ENCODE assay signal across 8 mouse cellular contexts in genomic region chr11:72576111-72576465, GRCm38 (mm10). TPM values are rescaled to one million over a fixed set of nuclear protein-coding genes. Genes with fewer than 3 reads are reported as not detected.
DNase-seq lines count a peak whose midpoint lies in the region; ATAC-seq and TF ChIP-seq lines count a peak whose summit lies in the region.

No protein-coding gene starts in this region.

- peak in 1 of 2 experiments; percentile 19 for DNase-seq in heart, adult 2 months
- DNase-seq in heart, adult 18-20 months, result no peak
- peak; percentile 43 for DNase-seq in urinary bladder, postnatal 14 days (ENCODE audit: low spot score)
- DNase-seq in urinary bladder, postnatal 36 days (ENCODE audit: low spot score in 2 of 2), result no peak
- DNase-seq in liver, embryonic 11.5 days (ENCODE audit: low spot score), result no peak
- no peak for DNase-seq in embryo, embryonic 9.5 days (ENCODE audit: extremely low spot score)
- no peak for DNase-seq in left cerebral cortex, postnatal 36 days (ENCODE audit: low spot score in 2 of 2)
- DNase-seq in yolk sac, embryonic 10.5 days (ENCODE audit: low spot score), result no peak

- TF ChIP-seq CTCF in heart, adult 2 months (IDR thresholded peaks at IDR 0.05), result no peak

- no peaks in the 10 kb centered on the region for H3K79me2 ChIP-seq in heart, adult 2 months (replicated peaks; ENCODE audit: control insufficient read depth, insufficient read depth, low read length)

- H3K9ac ChIP-seq in heart, adult 2 months (ENCODE audit: low read depth, low read length), result no peak overlapping the region
- H3K9ac ChIP-seq in liver, embryonic 11.5 days (ENCODE audit: low read depth, low read length), result no peak overlapping the region

- no peaks in the 10 kb centered on the region for H3K36me3 ChIP-seq in heart, adult 2 months (ENCODE audit: control insufficient read depth, insufficient read depth, low read length)
- H3K36me3 ChIP-seq in liver, embryonic 11.5 days (ENCODE audit: control insufficient read depth, insufficient read depth, low read length), result no peaks in the 10 kb centered on the region

- H3K9me3 ChIP-seq in liver, embryonic 11.5 days (ENCODE audit: control insufficient read depth, low read length), result no peaks in the 10 kb centered on the region

- ATAC-seq in liver, embryonic 11.5 days (replicated peaks; ENCODE audit: low FRiP score), result no peak

- no peak for TF ChIP-seq POLR2A in heart, adult 2 months (IDR thresholded peaks at IDR 0.05; ENCODE audit: insufficient read depth, low read depth, low read length)

- WGBS in heart, adult 2 months, result 37% methylated on average over 7 of the region's 7 CpGs
- 35% methylated on average over 7 of the region's 7 CpGs for WGBS in liver, embryonic 11.5 days

- H3K27me3 ChIP-seq in heart, adult 2 months (ENCODE audit: control insufficient read depth, insufficient read depth, low read length), result no peaks in the 10 kb centered on the region
- H3K27me3 ChIP-seq in liver, embryonic 11.5 days (replicated peaks; ENCODE audit: control insufficient read depth, insufficient read depth, low read length), result no peaks in the 10 kb centered on the region

- H3K4me3 ChIP-seq in heart, adult 2 months, result peak overlapping the region; percentile 38
- H3K4me3 ChIP-seq in liver, embryonic 11.5 days (ENCODE audit: low read depth, low read length), result peak overlapping the region; percentile 15

- no peak for TF ChIP-seq EP300 in heart, adult 2 months (IDR thresholded peaks at IDR 0.05; ENCODE audit: insufficient read depth, low read depth, low read length)

- H3K4me1 ChIP-seq in heart, adult 2 months (ENCODE audit: control insufficient read depth, insufficient read depth, low read length), result no peaks in the 10 kb centered on the region; the same call in 1 of the 2 replicates
- H3K4me1 ChIP-seq in liver, embryonic 11.5 days (replicated peaks; ENCODE audit: control insufficient read depth, insufficient read depth, low read length), result no peaks in the 10 kb centered on the region

- peak overlapping the region; percentile 67 for H3K4me2 ChIP-seq in liver, embryonic 11.5 days

- intact Hi-C loops in heart, adult 2 months (cut with DNase I), result loop anchor here (10.0 kb wide), 1 partner anchor 429 kb away; no protein-coding TSS in a partner anchor
- intact Hi-C loops in left cerebral cortex, postnatal 36 days (cut with DNase I), result no loop called here

- no peak overlapping the region for H3K27ac ChIP-seq in heart, adult 2 months
- no peak overlapping the region for H3K27ac ChIP-seq in liver, embryonic 11.5 days (ENCODE audit: low read depth, low read length)

RNA-seq across cellular contexts. Expression of gene Spns3, which starts 25.8 kb away (rescaled TPM):
- total RNA-seq in heart, adult 2 months (2021), result not detected
- polyA plus RNA-seq in heart, adult 2 months (2012; rRNA removed), result 0.20 and 0.31 TPM in 2 replicates
- not detected for total RNA-seq in heart, adult 18-20 months (2021)
- polyA plus RNA-seq in liver, embryonic 11.5 days (2014; fragmentation: Nextera tagmentation; extraction: Ambion mirVana), result 1.9 and 2.0 TPM in 2 replicates
- total RNA-seq in left cerebral cortex, postnatal 36 days (2021), result under 1 TPM; 0.17 to 0.57 TPM

RNA-seq across cellular contexts. Expression of gene Ube2g1, which starts 31.0 kb away (rescaled TPM):
- total RNA-seq in heart, adult 2 months (2021), result 10 to 100 TPM; 53.8 to 65.0 TPM
- polyA plus RNA-seq in heart, adult 2 months (2012; rRNA removed), result 14.0 and 24.5 TPM in 2 replicates
- 10 to 100 TPM; 49.6 to 54.7 TPM for total RNA-seq in heart, adult 18-20 months (2021)
- 61.9 and 66.2 TPM in 2 replicates for polyA plus RNA-seq in liver, embryonic 11.5 days (2014; fragmentation: Nextera tagmentation; extraction: Ambion mirVana)
- 10 to 100 TPM; 50.7 to 59.0 TPM for total RNA-seq in left cerebral cortex, postnatal 36 days (2021)
